Mouse (Mus musculus) left cerebral cortex, postnatal 36 days (tissue): Measurements from ENCODE around the gene Prokr1. TPM values are rescaled to one million over a fixed set of nuclear protein-coding genes. Genes with fewer than 3 reads are reported as not detected.
"Not testable (repeated sequence)": the region's sequence is repeated elsewhere in the genome, so short reads cannot be mapped to it uniquely, and the experiment has no call there.

Source experiments
- DNase-seq, 2 experiments: peaks; one replicate each; pipeline ENCODE4 v3.0.0; 2021 to 2022; ENCODE audit warnings: low spot score in 2 of 2, mixed read lengths in 1 of 2
- intact Hi-C: fragments of 180-260 bp; cut with DNase I; formaldehyde crosslinking; loops from one replicate; pipeline ENCODE4 v1.15.1; 2025
- total RNA-seq, 2 experiments: library from RNA; stranded (reverse); gene quantifications; 2 replicates each; pipeline ENCODE4 v1.2.3; 2021

The Prokr1 gene
- under 1 TPM; 0.09 to 0.17 TPM for total RNA-seq

DNA sequence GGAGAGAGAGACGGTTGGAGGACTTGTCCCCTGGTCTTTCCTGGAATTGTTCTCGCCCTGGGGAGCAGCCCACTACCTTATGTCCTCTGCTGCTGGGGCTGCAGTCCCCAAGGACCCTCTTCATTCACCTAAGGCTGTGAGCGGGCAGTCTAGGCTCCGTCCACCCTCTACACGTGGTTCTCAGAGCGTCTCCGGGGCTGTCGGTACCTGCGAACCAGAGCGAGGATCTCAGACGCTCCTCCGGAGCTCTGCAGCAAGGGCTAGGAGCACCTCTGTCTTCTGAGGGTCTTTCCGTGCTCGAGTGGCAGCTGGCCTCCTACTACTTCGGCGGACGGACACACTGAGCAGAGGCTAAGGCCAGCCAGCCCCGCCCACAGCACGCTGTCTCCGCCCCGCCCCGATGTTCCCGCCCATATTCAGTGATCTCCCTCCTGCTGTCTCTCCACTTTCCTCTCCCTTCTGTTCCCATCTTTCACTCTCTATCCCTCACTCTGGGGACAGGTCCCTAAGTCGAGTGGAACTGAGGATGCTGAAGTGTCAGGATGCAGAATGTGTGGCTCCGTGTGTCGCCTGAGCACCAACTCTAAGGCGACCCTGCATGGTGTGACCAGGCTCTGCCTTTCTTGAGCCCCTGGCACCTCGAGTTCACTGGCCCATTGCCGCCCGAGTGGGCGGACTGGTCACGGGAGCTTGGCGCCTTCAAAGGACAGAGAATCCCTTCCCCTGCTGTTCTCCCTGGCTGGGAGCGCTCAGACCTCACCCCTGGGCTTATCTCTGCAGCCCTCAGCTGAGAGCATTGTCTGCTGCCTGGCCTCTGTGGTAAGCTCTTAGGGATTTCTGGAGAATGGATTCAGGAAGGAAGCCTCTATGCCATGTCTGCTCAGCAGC lies at the start of gene Prokr1:
TSS of gene Prokr1 (minus strand) at position 350 of the 888 bp plus-strand sequence.
- DNase-seq: no peak
- intact Hi-C loops: no loop called here

- intact Hi-C loops: no loop called here
- DNase-seq: no peak
Observed at GRCm38 (mm10) chr6:87638134-87638660, 47.7 kb upstream of the Prokr1 start.

- DNase-seq: no peak
- intact Hi-C loops: no loop called here
Observed at GRCm38 (mm10) chr6:87632176-87632575, 41.6 kb upstream of the Prokr1 start.

- DNase-seq, intact Hi-C loops: not testable (repeated sequence)
Observed at GRCm38 (mm10) chr6:87628936-87629335, 38.4 kb upstream of the Prokr1 start.

- no peak for DNase-seq
- intact Hi-C loops: no loop called here
Observed at GRCm38 (mm10) chr6:87623151-87623550, 32.6 kb upstream of the Prokr1 start.

DNA sequence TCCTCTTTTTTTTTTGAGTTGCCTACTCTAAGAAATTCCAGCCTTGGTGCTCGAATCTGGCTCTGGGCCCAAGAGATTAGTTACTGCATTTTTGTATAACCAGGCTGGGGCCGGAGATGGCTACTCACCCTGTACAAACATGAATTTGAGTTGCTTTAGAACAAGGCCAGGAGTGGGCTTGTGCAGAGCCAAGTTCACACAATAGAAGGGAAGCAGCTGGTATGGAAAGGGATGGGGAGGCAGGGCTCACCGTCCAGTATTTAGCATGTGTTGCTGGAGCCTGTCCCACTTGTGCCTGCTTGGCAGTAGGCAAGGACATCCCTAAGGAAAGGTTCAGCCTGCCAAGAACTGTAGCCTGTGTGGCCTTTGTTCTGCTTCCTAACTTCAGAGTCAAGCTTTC lies 30.7 kb upstream of the Prokr1 start:
- no peak for DNase-seq
- intact Hi-C loops: no loop called here

GRCm38 (mm10) chr6:87618021-87618420 lies 27.5 kb upstream of the Prokr1 start:
- intact Hi-C loops: no loop called here

GRCm38 (mm10) chr6:87615696-87616083 lies 25.1 kb upstream of the Prokr1 start:
- intact Hi-C loops: loop anchor here (2.0 kb wide), 1 partner anchor 53 kb away; no protein-coding TSS in a partner anchor
- DNase-seq: no peak

More at GRCm38 (mm10) chr6:87618021-87618420, 27.5 kb upstream of the Prokr1 start:
- no peak for DNase-seq

- DNase-seq: no peak
- intact Hi-C loops: loop anchor here (2.0 kb wide), 1 partner anchor 54 kb away; no protein-coding TSS in a partner anchor
Observed at GRCm38 (mm10) chr6:87614794-87615695, 24.5 kb upstream of the Prokr1 start.

DNA sequence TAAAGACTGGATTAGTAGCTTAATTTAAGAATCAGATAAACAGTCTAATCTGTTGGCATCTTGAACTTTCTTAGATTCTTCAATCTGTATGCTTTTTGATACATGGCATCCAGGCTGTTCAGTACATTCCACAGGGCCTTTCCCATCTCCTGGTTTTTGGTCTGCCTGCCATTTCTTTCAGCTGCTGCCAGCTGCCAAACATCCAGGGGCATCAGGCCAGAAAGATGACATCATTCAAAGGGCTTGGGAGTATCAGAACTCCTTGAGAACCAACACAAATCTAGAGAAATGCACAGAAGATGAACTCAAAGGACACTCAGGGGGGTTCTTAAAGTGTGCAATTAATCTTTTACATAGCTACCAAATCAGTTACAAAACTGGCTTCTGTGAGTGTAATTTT lies 9.3 kb upstream of the Prokr1 start:
- intact Hi-C loops: no loop called here
- DNase-seq: no peak

- intact Hi-C loops: no loop called here
- DNase-seq: no peak
Observed at GRCm38 (mm10) chr6:87597116-87597833, 6.7 kb upstream of the Prokr1 start.

- no peak for DNase-seq
- intact Hi-C loops: no loop called here
Observed at GRCm38 (mm10) chr6:87594188-87594587, 3.6 kb upstream of the Prokr1 start.

GRCm38 (mm10) chr6:87589718-87590393 lies 687 bp downstream of the Prokr1 start:
- intact Hi-C loops: no loop called here
- no peak for DNase-seq

- no peak for DNase-seq
- intact Hi-C loops: no loop called here
Observed at GRCm38 (mm10) chr6:87583991-87584390, 6.6 kb downstream of the Prokr1 start.

DNA sequence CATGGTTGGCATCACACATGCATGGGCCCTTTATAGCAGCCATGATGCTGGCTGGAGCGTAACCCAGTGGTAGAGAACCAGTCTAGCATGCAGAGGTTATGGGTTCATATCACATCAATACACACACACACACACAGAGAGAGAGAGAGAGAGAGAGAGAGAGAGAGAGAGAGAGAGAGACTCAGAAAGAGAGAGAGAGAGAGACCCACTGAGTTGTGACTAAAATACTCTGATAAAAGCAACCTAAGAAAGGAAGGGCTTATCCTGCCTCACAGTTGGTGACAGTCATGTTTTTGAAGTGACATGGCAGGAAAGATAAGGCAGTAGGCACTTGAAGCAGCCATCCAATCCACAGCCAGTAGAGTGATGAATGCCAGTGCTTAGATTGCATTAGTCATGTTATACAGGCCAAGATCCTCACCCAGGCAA lies 7.3 kb downstream of the Prokr1 start:
- no peak for DNase-seq
- intact Hi-C loops: no loop called here

DNA sequence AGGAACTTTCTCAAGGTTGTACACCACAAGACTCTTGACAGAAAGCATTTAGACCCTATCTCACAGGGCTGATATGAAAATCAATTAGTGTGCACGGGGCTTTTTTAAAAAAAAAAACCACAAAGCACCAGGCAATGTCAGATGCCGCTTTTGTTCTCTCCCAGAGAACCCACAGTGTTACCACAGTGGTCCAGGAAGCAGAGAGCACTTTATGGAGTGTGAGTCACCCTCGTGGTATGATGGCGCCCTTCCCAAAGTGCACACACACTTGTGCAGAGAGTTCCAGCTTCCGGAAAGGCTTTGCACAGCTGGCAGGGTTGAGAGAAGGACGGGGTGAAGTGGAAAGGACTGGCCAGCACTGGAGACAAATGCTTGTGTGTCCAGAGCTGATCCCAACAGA lies 8.1 kb downstream of the Prokr1 start:
- intact Hi-C loops: no loop called here
- no peak for DNase-seq

DNA sequence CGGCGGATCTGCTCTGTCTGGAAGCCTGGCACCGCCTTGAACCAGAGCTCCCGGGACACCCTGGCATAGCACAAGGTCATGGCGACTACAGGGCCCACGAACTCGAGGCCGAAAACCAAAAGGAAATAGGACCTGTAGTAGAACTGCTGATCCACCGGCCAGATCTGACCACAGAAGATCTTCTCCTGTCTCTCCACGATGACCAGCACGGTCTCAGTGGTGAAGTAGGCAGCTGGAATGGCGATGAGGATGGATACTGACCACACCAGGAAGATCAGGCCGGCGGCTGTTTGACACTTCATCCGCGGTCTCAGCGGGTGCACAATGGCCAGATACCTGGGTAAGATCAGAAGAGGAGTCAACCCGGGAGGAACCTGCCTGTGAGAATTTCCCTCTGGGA lies 9.0 kb downstream of the Prokr1 start:
- DNase-seq: no peak
- intact Hi-C loops: no loop called here

- intact Hi-C loops: no loop called here
- no peak for DNase-seq
Observed at GRCm38 (mm10) chr6:87581071-87581470, 9.5 kb downstream of the Prokr1 start.

DNA sequence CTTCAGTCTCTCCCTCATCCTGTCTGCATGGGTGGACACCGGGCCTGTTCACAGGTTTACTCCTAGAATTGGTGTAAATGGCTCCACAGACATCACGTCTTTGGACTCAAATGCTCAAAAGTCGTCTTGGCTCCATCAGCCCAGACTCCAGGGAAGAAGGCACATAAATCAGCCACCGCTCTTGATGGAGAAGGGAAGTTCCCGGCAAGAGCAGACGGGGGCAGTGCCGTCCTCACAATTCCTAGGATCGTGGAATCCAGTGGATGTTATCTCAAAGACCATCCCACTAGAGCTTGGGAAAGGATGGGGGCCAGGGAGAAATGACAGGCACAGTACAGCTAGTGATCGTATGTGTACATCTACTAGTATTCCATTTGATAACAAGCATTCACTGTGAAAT lies 12.3 kb downstream of the Prokr1 start:
- intact Hi-C loops: no loop called here
- DNase-seq: no peak
